Mouse (Mus musculus) kidney, postnatal 0 days (tissue): ENCODE results near the gene Grb2. TPM values are rescaled to one million over a fixed set of nuclear protein-coding genes. Genes with fewer than 3 reads are reported as not detected.

Experiments used
- ATAC-seq: fragments of 200-750 bp; cut with Nextera tagmentation; replicated peaks from 2 replicates; pipeline ENCODE4 v1.8.0; 2017; ENCODE audit warnings: low read depth, moderate number of reproducible peaks, moderate TSS enrichment, moderate library complexity; ENCODE audit not compliant: low FRiP score
- DNase-seq: peaks from one replicate; pipeline ENCODE4 v3.0.0-alpha.2; 2016; ENCODE audit warnings: low spot score
- H3K27ac ChIP-seq: fragments of 300-500 bp; sonication (generic); 2 replicates; pipeline ENCODE4 v1.5.1; 2014; ENCODE audit warnings: mild to moderate bottlenecking
- H3K27me3 ChIP-seq: fragments of 300-500 bp; sonication (generic); 2 replicates; pipeline ENCODE4 v1.6.1; 2014; ENCODE audit warnings: low read length, mixed read lengths; ENCODE audit not compliant: insufficient read depth
- H3K36me3 ChIP-seq: fragments of 300-500 bp; sonication (generic); 2 replicates; pipeline ENCODE4 v1.6.1; 2014; ENCODE audit warnings: low read length, mixed read lengths; ENCODE audit not compliant: insufficient read depth
- H3K4me1 ChIP-seq: fragments of 300-500 bp; sonication (generic); replicated peaks from 2 replicates; pipeline ENCODE4 v1.6.1; 2014; ENCODE audit warnings: antibody characterized with exemption, low read length, mixed read lengths; ENCODE audit not compliant: insufficient read depth
- H3K4me2 ChIP-seq: fragments of 300-500 bp; sonication (generic); 2 replicates; pipeline ENCODE4 v1.6.1; 2014; ENCODE audit warnings: mild to moderate bottlenecking, low read length, moderate library complexity, mixed read lengths
- H3K4me3 ChIP-seq: fragments of 300-500 bp; sonication (generic); replicated peaks from 2 replicates; pipeline ENCODE4 v1.5.1; 2014; ENCODE audit warnings: low read depth, low read length
- H3K9ac ChIP-seq: fragments of 300-500 bp; sonication (generic); 2 replicates; pipeline ENCODE4 v1.6.1; 2014; ENCODE audit warnings: low read depth, low read length
- H3K9me3 ChIP-seq: fragments of 300-500 bp; sonication (generic); replicated peaks from 2 replicates; pipeline ENCODE4 v1.6.1; 2016; ENCODE audit warnings: low read length, inconsistent platforms, mixed read lengths
- CTCF ChIP-seq: IDR thresholded peaks from 2 replicates; pipeline ENCODE4 v1.5.1; 2016; ENCODE audit warnings: antibody characterized with exemption, low read depth, mild to moderate bottlenecking, moderate library complexity
- WGBS: fragments of 180-500 bp; shearing (Covaris S2); extraction: QIAGEN DNeasy Blood & Tissue Kit; methylation state at CpG from one replicate; pipeline ENCODE4 v1.1.7; 2014; 5-methylcytosine and 5-hydroxymethylcytosine counted together
- polyA plus RNA-seq: library from polyadenylated mRNA; unstranded; fragments of >200 nt; fragmentation: Nextera tagmentation; extraction: Ambion mirVana; gene quantifications from 2 replicates; pipeline ENCODE4 v1.2.1, GENCODE M21; 2015

The Grb2 gene
- polyA plus RNA-seq, 1 experiment from 2014 or later: 69.9 TPM

GRCm38 (mm10) chr11:115746762-115747161, 38.4 kb upstream of the Grb2 start:
- DNase-seq (no peak), ATAC-seq (no peak)
- H3K36me3 ChIP-seq: no peaks in the 10 kb centered on the region
- no peak overlapping the region for H3K27ac ChIP-seq
- no peaks in the 10 kb centered on the region for H3K27me3 ChIP-seq
- no peak for TF ChIP-seq CTCF
- no peaks in the 10 kb centered on the region for H3K9me3 ChIP-seq
- H3K4me2 ChIP-seq: peak overlapping the region; percentile 39; the same call in 1 of the 2 replicates
- WGBS: 26% methylated on average over 8 of the region's 8 CpGs
- no peak overlapping the region for H3K4me3 ChIP-seq
- no peak overlapping the region for H3K9ac ChIP-seq
- no peaks in the 10 kb centered on the region for H3K4me1 ChIP-seq

DNA sequence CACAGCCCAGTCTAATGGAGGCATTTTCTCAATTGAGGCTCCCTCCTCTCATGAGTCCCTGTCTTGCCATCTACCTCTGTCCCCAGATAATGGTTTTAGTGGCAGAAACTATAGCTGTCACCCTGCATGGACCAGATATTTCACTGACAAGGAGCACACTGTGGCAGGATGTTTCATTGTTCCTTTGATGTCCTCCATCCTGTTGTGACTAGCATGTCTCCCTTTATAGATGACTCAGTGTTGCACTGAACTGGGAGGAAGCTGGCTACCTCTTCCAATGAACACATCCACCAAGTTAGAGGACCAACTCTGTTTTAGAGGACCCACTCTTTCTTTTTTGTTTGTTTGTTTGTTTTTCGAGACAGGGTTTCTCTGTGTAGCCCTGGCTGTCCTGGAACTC, 37.7 kb upstream of the Grb2 start:
- Histone ChIP-seq H3K9me3 (no peaks in the 10 kb centered on the region), H3K36me3 (no peaks in the 10 kb centered on the region), H3K4me2 (no peak overlapping the region), H3K4me3 (no peak overlapping the region), H3K27ac (no peak overlapping the region), H3K9ac (no peak overlapping the region), H3K4me1 (no peaks in the 10 kb centered on the region), H3K27me3 (no peaks in the 10 kb centered on the region)
- ATAC-seq (no peak), DNase-seq (no peak)
- 79% methylated on average over 1 of the region's 1 CpGs for WGBS
- no peak for TF ChIP-seq CTCF

GRCm38 (mm10) chr11:115744385-115744784, 36.0 kb upstream of the Grb2 start:
- WGBS: 90% methylated on average over 5 of the region's 5 CpGs
- H3K27ac ChIP-seq: no peak overlapping the region
- H3K27me3 ChIP-seq: no peaks in the 10 kb centered on the region
- TF ChIP-seq CTCF: no peak
- H3K9me3 ChIP-seq: no peaks in the 10 kb centered on the region
- no peaks in the 10 kb centered on the region for H3K36me3 ChIP-seq
- DNase-seq: no peak
- H3K4me1 ChIP-seq: no peaks in the 10 kb centered on the region
- H3K4me3 ChIP-seq: no peak overlapping the region
- ATAC-seq: no peak
- no peak overlapping the region for H3K9ac ChIP-seq
- no peak overlapping the region for H3K4me2 ChIP-seq

- TF ChIP-seq CTCF: no peak
- DNase-seq (no peak), ATAC-seq (no peak)
- 84% methylated on average over 9 of the region's 9 CpGs for WGBS
- Histone ChIP-seq H3K27me3 (no peaks in the 10 kb centered on the region), H3K4me2 (no peak overlapping the region), H3K27ac (no peak overlapping the region), H3K9ac (no peak overlapping the region), H3K9me3 (no peaks in the 10 kb centered on the region), H3K4me1 (no peaks in the 10 kb centered on the region), H3K36me3 (no peaks in the 10 kb centered on the region), H3K4me3 (no peak overlapping the region)
Measured at GRCm38 (mm10) chr11:115742926-115743325, 34.5 kb upstream of the Grb2 start.

DNA sequence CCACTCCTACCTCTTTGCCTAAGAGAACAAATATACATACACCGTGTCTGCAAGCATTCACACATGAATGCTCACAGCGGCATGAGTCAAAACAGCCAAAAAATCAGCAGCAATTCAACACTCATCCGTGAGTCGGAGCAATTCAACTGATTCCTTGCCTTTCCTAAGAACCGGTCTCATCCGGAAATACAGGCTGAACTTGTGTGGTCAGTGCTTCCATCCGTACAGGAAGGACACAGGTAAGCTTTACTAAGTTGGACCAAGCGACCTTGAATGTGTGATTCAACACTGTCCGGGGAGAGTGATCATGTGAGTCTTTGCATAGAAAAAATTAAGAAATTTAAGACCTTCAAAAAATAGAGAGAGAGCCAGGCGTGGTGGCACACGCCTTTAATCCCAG, 32.7 kb upstream of the Grb2 start:
- Histone ChIP-seq H3K9ac (no peak overlapping the region), H3K4me2 (no peak overlapping the region), H3K36me3 (no peaks in the 10 kb centered on the region), H3K4me1 (no peaks in the 10 kb centered on the region), H3K4me3 (no peak overlapping the region), H3K9me3 (no peaks in the 10 kb centered on the region), H3K27ac (no peak overlapping the region), H3K27me3 (no peaks in the 10 kb centered on the region)
- no peak for DNase-seq
- WGBS: 70% methylated on average over 11 of the region's 11 CpGs
- ATAC-seq: peak; percentile 74; the same call in 1 of the 2 replicates
- TF ChIP-seq CTCF: peak; percentile 5; the same call in 1 of the 2 replicates

GRCm38 (mm10) chr11:115738275-115738885, 30.0 kb upstream of the Grb2 start:
- no peaks in the 10 kb centered on the region for H3K4me1 ChIP-seq
- no peak for ATAC-seq
- H3K27ac ChIP-seq: no peak overlapping the region
- DNase-seq: no peak
- H3K4me3 ChIP-seq: no peak overlapping the region
- H3K9me3 ChIP-seq: no peaks in the 10 kb centered on the region
- H3K36me3 ChIP-seq: no peaks in the 10 kb centered on the region
- H3K9ac ChIP-seq: 0 out of 2 replicates have a peak overlapping the region, but pooled peaks have one; percentile 4
- H3K27me3 ChIP-seq: no peaks in the 10 kb centered on the region
- 20% methylated on average over 13 of the region's 13 CpGs for WGBS
- no peak for TF ChIP-seq CTCF
- H3K4me2 ChIP-seq: no peak overlapping the region
